Mouse (Mus musculus) embryonic stem cell, embryonic (primary cell): Measurements from ENCODE around the gene Mrgprb5.
"Not testable (repeated sequence)": the region's sequence is repeated elsewhere in the genome, so short reads cannot be mapped to it uniquely, and the experiment has no call there.

ENCODE experiments used
- CTCF ChIA-PET, 4 experiments: fragments of 300-600 bp in 2 of 4; fragments of 350-600 bp in 2 of 4; sonication (Branson Sonifier 250); formaldehyde crosslinking; loops; one replicate each; lab custom pipeline; 2022; ENCODE audit warnings: inconsistent platforms in 2 of 4; lab: Charles Lee
- POLR2A ChIA-PET, 4 experiments: fragments of 300-600 bp in 2 of 4; fragments of 350-600 bp in 2 of 4; sonication (Branson Sonifier 250); formaldehyde crosslinking; loops; one replicate each; lab custom pipeline; 2022; ENCODE audit warnings: antibody characterized with exemption in 4 of 4, inconsistent platforms in 1 of 4; lab: Charles Lee

Mrgprb5 gene

DNA sequence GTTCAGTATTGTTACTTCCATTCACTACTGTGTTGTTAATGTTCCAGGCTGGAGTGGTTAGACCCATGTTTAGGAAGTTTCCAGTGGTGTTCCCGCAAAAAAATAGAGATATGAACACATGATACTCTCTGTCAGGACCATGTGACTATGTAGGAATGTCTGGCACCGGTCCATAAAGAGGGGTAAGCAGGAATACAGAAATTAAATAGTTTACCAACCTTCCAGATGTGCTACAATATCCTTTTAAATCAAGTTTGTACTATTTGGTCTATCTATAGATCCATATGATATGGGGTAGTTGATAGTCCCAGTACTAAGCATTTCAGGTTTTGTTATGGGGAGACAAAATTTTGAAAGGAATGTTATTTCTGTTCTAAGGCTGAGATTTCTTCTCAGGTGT lies at the start of gene Mrgprb5:
Mrgprb5 (minus strand) TSS at position 101 of the 400 bp plus-strand sequence.
- POLR2A ChIA-PET = no interaction called here
- CTCF ChIA-PET = no interaction called here

- POLR2A ChIA-PET = no interaction called here
- CTCF ChIA-PET = no interaction called here
Measured at GRCm38 (mm10) chr7:48199188-48199587, 30.4 kb upstream of the Mrgprb5 start, which contains the start of gene Mrgprb4. Gene Mrgprb4, minus strand, starts transcription at chr7:48199288.

DNA sequence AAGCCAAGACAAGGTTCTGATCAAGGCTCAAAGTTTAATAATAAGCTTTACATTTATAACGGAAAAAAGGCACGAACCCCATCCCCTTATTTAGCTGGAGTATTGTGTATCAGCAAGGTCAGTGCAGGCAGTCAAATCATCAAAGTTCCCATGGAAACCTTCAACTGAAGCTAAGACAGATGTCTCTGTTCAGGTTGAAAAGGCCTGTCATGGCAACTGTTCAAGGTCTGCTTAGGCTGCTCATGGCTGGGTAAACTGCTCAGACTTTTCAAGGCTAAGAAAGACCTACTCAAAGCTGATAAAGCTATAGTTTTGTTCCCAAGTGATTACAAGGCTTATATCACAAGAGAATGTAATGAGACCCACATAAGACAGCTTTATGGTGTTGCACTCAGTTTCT lies 1.3 kb downstream of the Mrgprb5 start:
- POLR2A ChIA-PET = no interaction called here
- CTCF ChIA-PET = no interaction called here

DNA sequence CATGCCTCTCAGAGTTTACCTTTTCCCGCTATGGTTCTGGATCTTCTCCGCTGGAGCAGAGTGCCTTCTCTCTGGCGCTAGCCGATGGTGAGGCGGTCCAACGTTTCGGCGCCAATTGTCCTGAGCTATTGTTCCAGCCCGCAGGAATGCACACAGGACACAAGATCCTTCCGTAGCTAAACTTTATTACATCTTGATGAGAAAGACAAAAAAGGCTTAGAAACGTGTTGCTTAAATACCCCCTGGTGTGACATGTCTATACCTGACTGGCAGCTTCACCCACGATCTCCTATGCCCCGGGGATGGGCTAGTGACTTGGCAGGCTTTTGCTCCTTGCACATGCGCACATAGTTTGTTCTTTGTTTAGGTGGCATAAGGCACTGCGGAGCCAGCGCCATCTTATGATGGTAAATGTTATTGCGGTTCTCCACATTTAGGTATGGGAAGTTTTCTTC lies 30.5 kb downstream of the Mrgprb5 start:
- ChIA-PET POLR2A (no interaction called here), CTCF (interaction anchor here in 2 of 4 experiments (0.7 to 1.0 kb wide), 3 partner anchors 152 to 398 kb away, joined by 3 to 5 read pairs (median 4); no protein-coding TSS in a partner anchor)

- POLR2A ChIA-PET = no interaction called here
- CTCF ChIA-PET = interaction anchor here in 2 of 4 experiments (0.7 to 1.0 kb wide), 3 partner anchors 151 to 398 kb away, joined by 3 to 5 read pairs (median 4); no protein-coding TSS in a partner anchor
Measured at GRCm38 (mm10) chr7:48137216-48138077, 31.4 kb downstream of the Mrgprb5 start.

DNA sequence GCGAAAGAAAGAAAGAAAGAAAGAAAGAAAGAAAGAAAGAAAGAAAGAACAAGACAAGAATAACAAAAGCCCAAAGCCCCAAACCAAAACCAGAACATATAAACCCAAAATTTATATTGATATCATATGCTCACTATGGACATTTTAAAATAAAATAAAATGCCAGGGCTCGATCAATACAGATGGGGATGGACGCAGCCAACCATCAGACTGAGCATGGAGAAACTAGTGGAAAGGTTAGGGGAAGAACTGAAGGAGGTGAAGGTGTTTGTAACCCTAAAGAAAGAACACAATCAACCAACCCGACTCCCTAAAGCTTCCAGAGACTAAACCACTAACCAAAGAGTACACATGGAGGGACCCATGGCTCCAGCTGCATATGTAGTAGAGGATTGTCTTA lies 36.1 kb downstream of the Mrgprb5 start:
- ChIA-PET CTCF (no interaction called here), POLR2A (no interaction called here)

DNA sequence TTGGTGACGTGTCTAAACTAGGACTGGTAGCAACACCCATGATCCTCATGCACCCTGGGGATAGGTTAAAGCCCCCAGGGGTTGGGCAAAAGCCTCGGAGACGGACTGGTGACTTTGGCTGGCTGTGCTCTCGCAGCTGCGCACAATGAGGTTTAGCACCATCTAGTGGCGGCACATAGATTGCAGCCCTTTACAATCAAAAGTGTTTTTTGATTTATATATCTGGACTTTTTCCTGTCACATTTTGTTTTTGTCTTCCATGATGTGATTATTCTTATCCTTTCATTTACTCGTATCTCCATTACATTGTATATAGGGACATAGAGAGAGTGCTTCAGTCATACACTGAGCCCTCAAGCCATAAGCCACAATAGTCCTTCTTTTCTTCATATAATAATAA lies 36.6 kb downstream of the Mrgprb5 start:
- CTCF ChIA-PET, POLR2A ChIA-PET: not testable (repeated sequence)

DNA sequence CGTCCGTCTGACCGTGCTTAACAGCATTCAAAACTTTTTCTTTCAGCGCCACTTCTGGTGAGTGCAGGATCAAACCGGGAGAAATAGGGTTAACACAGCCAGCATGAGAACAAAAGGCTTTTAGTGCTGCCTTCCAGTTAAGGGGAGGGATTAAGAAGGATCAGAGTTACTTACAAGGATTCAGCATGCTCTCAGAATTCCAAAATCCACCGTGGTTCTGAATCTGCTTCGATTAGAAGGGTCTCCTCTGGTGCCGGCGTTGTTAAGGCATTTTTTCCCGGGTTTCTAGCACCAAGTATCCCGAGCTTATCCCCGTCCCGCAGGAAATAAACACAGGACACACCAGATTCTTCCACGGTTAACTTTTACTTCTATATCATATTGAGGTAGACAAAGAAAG lies 37.0 kb downstream of the Mrgprb5 start:
- CTCF ChIA-PET, POLR2A ChIA-PET: not testable (repeated sequence)

DNA sequence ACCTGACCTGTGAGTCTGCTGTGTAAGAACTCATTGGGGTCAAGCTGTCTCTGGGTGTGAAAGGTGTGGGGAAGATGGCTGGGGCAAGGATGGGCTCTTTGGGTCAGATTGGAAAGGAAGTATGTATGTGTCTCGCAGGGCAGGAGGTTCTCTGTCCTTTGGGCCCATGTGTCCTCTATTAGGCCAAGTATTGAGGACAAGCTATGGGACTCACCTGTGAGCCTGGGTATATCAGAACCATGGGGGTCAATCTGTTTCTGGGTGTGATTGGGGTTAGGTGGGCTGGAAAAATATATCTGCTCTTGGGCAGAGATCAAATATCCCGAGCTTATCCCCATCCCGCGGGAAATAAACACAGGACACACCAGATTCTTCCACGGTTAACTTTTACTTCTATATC lies 45.0 kb downstream of the Mrgprb5 start:
- CTCF ChIA-PET = no interaction called here
- POLR2A ChIA-PET = no interaction called here
